Mouse (Mus musculus) embryonic fibroblast, embryonic 13.5 days (primary cell): Measurements from ENCODE around the gene Gm11099.

Source experiments
- CTCF ChIP-seq: IDR thresholded peaks from 2 replicates; pipeline ENCODE4 v1.5.1; 2011; ENCODE audit warnings: mild to moderate bottlenecking, control low read depth, low read length, moderate library complexity, borderline replicate concordance; ENCODE audit not compliant: insufficient read depth
- POLR2A ChIP-seq: IDR thresholded peaks from 2 replicates; pipeline ENCODE4 v1.6.1; 2011; ENCODE audit warnings: low read depth, mild to moderate bottlenecking, control low read depth, low read length, moderate library complexity

DNA sequence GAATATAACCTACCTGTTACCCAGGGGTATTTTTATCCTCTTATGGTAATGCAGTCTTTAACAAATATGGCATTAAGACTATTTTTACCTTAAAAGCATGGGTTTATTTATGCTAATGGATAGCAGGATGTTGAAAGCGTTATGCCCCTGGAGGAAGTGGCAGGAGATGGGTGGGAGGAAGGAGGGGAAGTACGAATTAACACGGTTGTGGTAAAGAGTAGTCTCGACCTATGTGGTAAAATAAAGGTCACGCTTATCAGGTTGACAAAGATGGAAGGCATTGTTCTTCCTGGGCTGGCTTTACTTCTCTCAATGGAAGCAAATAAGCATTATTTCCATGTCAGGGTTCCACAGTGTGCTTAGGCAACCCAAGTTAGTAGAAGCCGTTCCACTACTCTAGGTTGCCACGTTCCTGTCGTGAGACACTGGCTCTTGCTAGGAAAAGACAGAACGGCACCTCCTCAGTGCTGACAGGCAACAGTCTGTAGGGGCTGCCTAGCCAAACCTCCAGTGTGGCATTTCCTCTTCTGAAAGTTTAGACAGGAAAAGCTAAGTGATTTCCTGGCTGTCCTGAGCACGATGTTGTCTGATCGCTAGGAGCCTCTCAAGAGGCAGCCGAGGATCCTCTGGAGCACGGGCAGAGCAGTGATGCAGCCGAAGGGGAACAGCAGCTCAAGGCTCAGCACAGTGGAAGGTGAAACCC, 47.7 kb downstream of the Gm11099 start:
- TF ChIP-seq POLR2A, result no peak
- TF ChIP-seq CTCF, result no peak
